In genomic region chr7:65902471-65903180, GRCm38 (mm10) we compare ENCODE assay signal across 9 mouse cellular contexts. TPM values are rescaled to one million over a fixed set of nuclear protein-coding genes. Genes with fewer than 3 reads are reported as not detected.
DNase-seq lines count a peak whose midpoint lies in the region; ATAC-seq and TF ChIP-seq lines count a peak whose summit lies in the region.
"Had no signal": no experiment of that assay in that cellular context is flagged by ENCODE, and none has a peak within 500 bp of the region (broad histone marks: within the 10 kb centered on the region; RNA-seq: fewer than 3 reads in every experiment).

No protein-coding gene starts in this region.

- no peak for TF ChIP-seq EP300 in stomach, postnatal 0 days (optimal IDR thresholded peaks at IDR 0.05)

- H3K4me2 ChIP-seq in midbrain, embryonic 13.5 days (replicated peaks): no peak overlapping the region
- H3K4me2 ChIP-seq in stomach, postnatal 0 days (replicated peaks; ENCODE audit: low read depth): peak overlapping the region; percentile 3; the same call in 1 of the 2 replicates

- no peaks in the 10 kb centered on the region for H3K27me3 ChIP-seq in kidney, adult 2 months (replicated peaks; ENCODE audit: control insufficient read depth, insufficient read depth, low read length)
- H3K27me3 ChIP-seq in midbrain, embryonic 13.5 days: no peaks in the 10 kb centered on the region
- no peaks in the 10 kb centered on the region for H3K27me3 ChIP-seq in stomach, postnatal 0 days (ENCODE audit: control insufficient read depth, insufficient read depth, low read length)

- intact Hi-C loops in left cerebral cortex, postnatal 4 days (cut with DNase I): no loop called here

- H3K4me1 ChIP-seq in kidney, adult 2 months (ENCODE audit: control insufficient read depth, insufficient read depth, low read length): no peaks in the 10 kb centered on the region
- peaks cover 9% of the 10 kb centered on the region for H3K4me1 ChIP-seq in midbrain, embryonic 13.5 days (replicated peaks)
- H3K4me1 ChIP-seq in stomach, postnatal 0 days (replicated peaks; ENCODE audit: control insufficient read depth, insufficient read depth): 0 out of 2 replicates have a peak, but pooled peaks cover 3% of the 10 kb centered on the region
- H3K4me1 ChIP-seq: megakaryocyte, embryonic 14.5 days had no signal

- peak; percentile 30; the same call in 1 of the 2 replicates for ATAC-seq in midbrain, embryonic 13.5 days
- ATAC-seq in stomach, postnatal 0 days (ENCODE audit: low FRiP score, low TSS enrichment): peak; percentile 72; the same call in 1 of the 2 replicates

- no peak for TF ChIP-seq POLR2A in kidney, adult 2 months (IDR thresholded peaks at IDR 0.05; ENCODE audit: low read depth, low read length)

- 33% methylated on average over 13 of the region's 13 CpGs for WGBS in kidney, adult 2 months
- WGBS in midbrain, embryonic 13.5 days: 48% methylated on average over 13 of the region's 13 CpGs
- WGBS in stomach, postnatal 0 days: 17% methylated on average over 13 of the region's 13 CpGs

- DNase-seq in adrenal gland, postnatal 36 days: peak; percentile 58 to 74
- DNase-seq in embryo, embryonic 10 days (ENCODE audit: low spot score): peak; percentile 18
- DNase-seq in heart, adult 8-10 months (ENCODE audit: low spot score): peak; percentile 85
- DNase-seq in kidney, adult 2 months: peak; percentile 41
- peak; percentile 16 for DNase-seq in left cerebral cortex, postnatal 4 days
- DNase-seq in stomach, postnatal 0 days (ENCODE audit: low spot score): peak; percentile 20
- no peak for DNase-seq in natural killer cell, adult 2 months (ENCODE audit: low spot score in 2 of 2)

- no peak for TF ChIP-seq CTCF in kidney, adult 2 months (conservative IDR thresholded peaks at IDR 0.05; ENCODE audit: insufficient read depth, insufficient read length, low read depth, low read length)
- 0 out of 2 replicates have a peak, but pooled peaks have one; percentile 1 for TF ChIP-seq CTCF in stomach, postnatal 0 days (IDR thresholded peaks at IDR 0.05; ENCODE audit: low read depth)

- H3K36me3 ChIP-seq in kidney, adult 2 months (ENCODE audit: control insufficient read depth, insufficient read depth, low read length): no peaks in the 10 kb centered on the region
- no peaks in the 10 kb centered on the region for H3K36me3 ChIP-seq in midbrain, embryonic 13.5 days
- no peaks in the 10 kb centered on the region for H3K36me3 ChIP-seq in stomach, postnatal 0 days (ENCODE audit: control insufficient read depth, insufficient read depth, low read length)

- H3K27ac ChIP-seq in kidney, adult 2 months (ENCODE audit: insufficient read depth, low read depth, low read length): no peak overlapping the region
- H3K27ac ChIP-seq in midbrain, embryonic 13.5 days: no peak overlapping the region
- peak overlapping the region; percentile 69 for H3K27ac ChIP-seq in stomach, postnatal 0 days (replicated peaks)

- H3K9ac ChIP-seq in midbrain, embryonic 13.5 days (replicated peaks): no peak overlapping the region
- no peak overlapping the region; the same call in 1 of the 2 replicates for H3K9ac ChIP-seq in stomach, postnatal 0 days (ENCODE audit: low read length)

- H3K9me3 ChIP-seq in midbrain, embryonic 13.5 days: no peaks in the 10 kb centered on the region
- H3K9me3 ChIP-seq in stomach, postnatal 0 days (ENCODE audit: control insufficient read depth, low read length): no peaks in the 10 kb centered on the region

- no peak overlapping the region for H3K4me3 ChIP-seq in kidney, adult 2 months (ENCODE audit: insufficient read depth, low read depth, low read length)
- H3K4me3 ChIP-seq in midbrain, embryonic 13.5 days (replicated peaks): no peak overlapping the region
- H3K4me3 ChIP-seq in stomach, postnatal 0 days (ENCODE audit: low read depth, low read length): no peak overlapping the region
- H3K4me3 ChIP-seq: megakaryocyte, embryonic 14.5 days had no signal

RNA-seq across cellular contexts. Expression of gene Pcsk6, which starts 41.1 kb away (rescaled TPM):
- total RNA-seq in adrenal gland, postnatal 36 days (2021): 10 to 100 TPM; 19.6 to 20.5 TPM
- total RNA-seq in heart, adult 8-10 months (2022): 10 to 100 TPM; 26.1 to 36.8 (median 34.2) TPM
- polyA plus RNA-seq in kidney, adult 2 months (2012; rRNA removed): 25.0 and 28.3 TPM in 2 replicates
- 10 to 100 TPM; 15.3 to 15.7 TPM for total RNA-seq in left cerebral cortex, postnatal 4 days (2021)
- polyA plus RNA-seq in midbrain, embryonic 13.5 days (2015; fragmentation: Nextera tagmentation; extraction: Ambion mirVana): 0.52 and 0.74 TPM in 2 replicates
- 7.0 and 12.0 TPM in 2 replicates for polyA plus RNA-seq in stomach, postnatal 0 days (2015; fragmentation: Nextera tagmentation; extraction: Ambion mirVana)

Comparison
In these comparisons a context has a peak if more than half of its experiments do, and no peak if none do; other contexts are left out.
1. DNase-seq: peak in adrenal gland, postnatal 36 days (2 of 2), embryo, embryonic 10 days (single experiment), heart, adult 8-10 months (single experiment), kidney, adult 2 months (single experiment), left cerebral cortex, postnatal 4 days (single experiment) and stomach, postnatal 0 days (single experiment); none in natural killer cell, adult 2 months (0 of 2).